7 mouse cellular contexts compared by ENCODE assay signal in genomic region chr16:10544995-10545622, GRCm38 (mm10). TPM values are rescaled to one million over a fixed set of nuclear protein-coding genes. Genes with fewer than 3 reads are reported as not detected.
DNase-seq lines count a peak whose midpoint lies in the region; ATAC-seq lines count a peak whose summit lies in the region.

Clec16a (plus strand) TSS chr16:10545339.

- intact Hi-C loops in gastrocnemius, postnatal 36 days (cut with DNase I), result no loop called here
- intact Hi-C loops in left cerebral cortex, postnatal 25 days (cut with DNase I), result no loop called here

- H3K4me2 ChIP-seq in intestine, embryonic 15.5 days (replicated peaks), result peak within 1 kb of the TSS; percentile 75

- H3K9me3 ChIP-seq in intestine, embryonic 15.5 days, result no peaks in the 10 kb centered on the region
- no peaks in the 10 kb centered on the region for H3K9me3 ChIP-seq in midbrain, embryonic 10.5 days (replicated peaks)

- peak; percentile 89 for ATAC-seq in intestine, embryonic 15.5 days

- under 1% methylated on average over 58 of the region's 58 CpGs for WGBS in intestine, embryonic 15.5 days
- under 1% methylated on average over 58 of the region's 58 CpGs for WGBS in midbrain, embryonic 10.5 days

- DNase-seq in adrenal gland, adult 2 months, result peak; percentile 97
- DNase-seq in embryo, embryonic 11.5 days (ENCODE audit: low read depth, low spot score), result peak; percentile 93
- DNase-seq in gastrocnemius, postnatal 36 days, result peak; percentile 93 to 94
- DNase-seq in left cerebral cortex, postnatal 25 days (ENCODE audit: low spot score in 2 of 2), result peak; percentile 96 to 98
- DNase-seq in midbrain, embryonic 10.5 days (ENCODE audit: low spot score), result peak; percentile 96
- DNase-seq in right cerebral cortex, postnatal 4 days, result peak; percentile 93

- 0 out of 2 replicates have a peak within 1 kb of the TSS, but pooled peaks have one; percentile 49 for H3K27ac ChIP-seq in intestine, embryonic 15.5 days
- H3K27ac ChIP-seq in midbrain, embryonic 10.5 days (replicated peaks), result peak within 1 kb of the TSS; percentile 80

- H3K4me1 ChIP-seq in intestine, embryonic 15.5 days (replicated peaks), result peaks cover 24% of the 10 kb centered on the region
- H3K4me1 ChIP-seq in midbrain, embryonic 10.5 days, result peaks cover 41% of the 10 kb centered on the region

- H3K9ac ChIP-seq in intestine, embryonic 15.5 days, result peak within 1 kb of the TSS; percentile 78

- peak within 1 kb of the TSS; percentile 87 for H3K4me3 ChIP-seq in intestine, embryonic 15.5 days (replicated peaks)
- peak within 1 kb of the TSS; percentile 89 for H3K4me3 ChIP-seq in midbrain, embryonic 10.5 days

- H3K27me3 ChIP-seq in intestine, embryonic 15.5 days (replicated peaks), result no peaks in the 10 kb centered on the region
- no peaks in the 10 kb centered on the region for H3K27me3 ChIP-seq in midbrain, embryonic 10.5 days (ENCODE audit: low read depth, poor library complexity, severe bottlenecking)

- no peaks in the 10 kb centered on the region for H3K36me3 ChIP-seq in intestine, embryonic 15.5 days
- H3K36me3 ChIP-seq in midbrain, embryonic 10.5 days, result no peaks in the 10 kb centered on the region

RNA-seq across cellular contexts. Expression of gene Clec16a, which starts in this region (rescaled TPM):
- total RNA-seq in adrenal gland, adult 2 months (2021), result 10 to 100 TPM; 44.0 to 44.4 TPM
- 15.9 and 22.6 TPM in 2 replicates for polyA plus RNA-seq in adrenal gland, adult 2 months (2012; rRNA removed)
- 10 to 100 TPM; 59.3 to 70.8 TPM for total RNA-seq in gastrocnemius, postnatal 36 days (2021)
- polyA plus RNA-seq in intestine, embryonic 15.5 days (2015; fragmentation: Nextera tagmentation; extraction: Ambion mirVana), result 26.8 and 27.2 TPM in 2 replicates
- 10 to 100 TPM; 89.7 to 91.1 TPM for total RNA-seq in left cerebral cortex, postnatal 25 days (2021)
- 27.2 and 30.8 TPM in 2 replicates for polyA plus RNA-seq in midbrain, embryonic 10.5 days (2016; fragmentation: Nextera tagmentation; extraction: Ambion mirVana)

Comparison
In these comparisons a context has a peak if more than half of its experiments do, and no peak if none do; other contexts are left out.
1. Peak in every context shown above with its lines: DNase-seq, ATAC-seq, H3K4me3 ChIP-seq and H3K27ac ChIP-seq.